Mouse (Mus musculus) stomach, embryonic 14.5 days (tissue): ENCODE measurements around the gene P2rx5. TPM values are rescaled to one million over a fixed set of nuclear protein-coding genes. Genes with fewer than 3 reads are reported as not detected.

ENCODE experiments used
- ATAC-seq: fragments of 200-750 bp; cut with Nextera tagmentation; 2 replicates; pipeline ENCODE4 v1.8.0; 2017; ENCODE audit warnings: low read depth, moderate TSS enrichment; ENCODE audit not compliant: insufficient number of reproducible peaks, insufficient read depth, low FRiP score
- H3K27ac ChIP-seq: fragments of 300-500 bp; sonication (generic); 2 replicates; pipeline ENCODE4 v1.5.1; 2014; ENCODE audit warnings: mild to moderate bottlenecking, low read length, moderate library complexity, mixed read lengths
- H3K27me3 ChIP-seq: fragments of 300-500 bp; sonication (generic); 2 replicates; pipeline ENCODE4 v1.6.1; 2014; ENCODE audit warnings: low read length, control low read depth, mixed read lengths; ENCODE audit not compliant: control insufficient read depth, insufficient read depth
- H3K36me3 ChIP-seq: fragments of 300-500 bp; sonication (generic); 2 replicates; pipeline ENCODE4 v1.6.1; 2014; ENCODE audit warnings: mild to moderate bottlenecking, control low read depth, low read length, moderate library complexity, mixed read lengths; ENCODE audit not compliant: control insufficient read depth, insufficient read depth
- H3K4me1 ChIP-seq: fragments of 300-500 bp; sonication (generic); 2 replicates; pipeline ENCODE4 v1.6.1; 2014; ENCODE audit warnings: low read length, control low read depth, mixed read lengths; ENCODE audit not compliant: control insufficient read depth, insufficient read depth
- H3K4me2 ChIP-seq: fragments of 300-500 bp; sonication (generic); replicated peaks from 2 replicates; pipeline ENCODE4 v1.6.1; 2014; ENCODE audit warnings: low read depth, low read length, control low read depth
- H3K4me3 ChIP-seq: fragments of 300-500 bp; sonication (generic); 2 replicates; pipeline ENCODE4 v1.5.1; 2014; ENCODE audit warnings: low read depth, low read length, control low read depth
- H3K9ac ChIP-seq: fragments of 300-500 bp; sonication (generic); replicated peaks from 2 replicates; pipeline ENCODE4 v1.6.1; 2014; ENCODE audit warnings: low read depth, mild to moderate bottlenecking, control low read depth, low read length, moderate library complexity, mixed read lengths
- H3K9me3 ChIP-seq: fragments of 300-500 bp; sonication (generic); 2 replicates; pipeline ENCODE4 v1.6.1; 2016; ENCODE audit warnings: low read depth, low read length, control low read depth; ENCODE audit not compliant: control insufficient read depth
- WGBS: fragments of 180-500 bp; shearing (Covaris S2); extraction: QIAGEN DNeasy Blood & Tissue Kit; methylation state at CpG from one replicate; pipeline ENCODE4 v1.1.7; 2014; 5-methylcytosine and 5-hydroxymethylcytosine counted together
- polyA plus RNA-seq: library from polyadenylated mRNA; unstranded; fragments of >200 nt; fragmentation: Nextera tagmentation; extraction: Ambion mirVana; gene quantifications from 2 replicates; pipeline ENCODE4 v1.2.1, GENCODE M21; 2014

The P2rx5 gene
- polyA plus RNA-seq, 1 experiment from 2014 or later: 0.20 TPM

GRCm38 (mm10) chr11:73137591-73138501 is 22.4 kb upstream of the P2rx5 start, which contains the start of gene Haspin:
Gene Haspin, minus strand, starts transcription at chr11:73138294.
- H3K4me2 ChIP-seq: peak within 1 kb of the TSS; percentile 72
- peak within 1 kb of the TSS; percentile 77 for H3K9ac ChIP-seq
- H3K27ac ChIP-seq: no peak within 1 kb of the TSS
- ATAC-seq: peak; percentile 93
- H3K27me3 ChIP-seq: no peaks in the 10 kb centered on the region
- no peaks in the 10 kb centered on the region for H3K9me3 ChIP-seq
- H3K4me3 ChIP-seq: peak within 1 kb of the TSS; percentile 96
- H3K36me3 ChIP-seq: no peaks in the 10 kb centered on the region; the same call in 1 of the 2 replicates
- under 1% methylated on average over 80 of the region's 84 CpGs for whole genome bisulfite sequencing
- peaks cover 22% of the 10 kb centered on the region for H3K4me1 ChIP-seq

GRCm38 (mm10) chr11:73144261-73144681 is 15.9 kb upstream of the P2rx5 start:
- no peak overlapping the region for H3K4me2 ChIP-seq

GRCm38 (mm10) chr11:73146026-73146974 is 13.9 kb upstream of the P2rx5 start:
- WGBS: 59% methylated on average over 11 of the region's 11 CpGs
- Histone ChIP-seq H3K4me3 (no peak overlapping the region), H3K36me3 (no peaks in the 10 kb centered on the region), H3K4me1 (no peaks in the 10 kb centered on the region), H3K4me2 (no peak overlapping the region), H3K9me3 (no peaks in the 10 kb centered on the region), H3K27ac (no peak overlapping the region), H3K27me3 (no peaks in the 10 kb centered on the region), H3K9ac (no peak overlapping the region)
- ATAC-seq: no peak

More at GRCm38 (mm10) chr11:73144261-73144681, 15.9 kb upstream of the P2rx5 start:
- Histone ChIP-seq H3K4me1 (no peaks in the 10 kb centered on the region), H3K27me3 (no peaks in the 10 kb centered on the region), H3K36me3 (no peaks in the 10 kb centered on the region), H3K9ac (no peak overlapping the region), H3K4me3 (no peak overlapping the region), H3K27ac (no peak overlapping the region), H3K9me3 (no peaks in the 10 kb centered on the region)
- no peak for ATAC-seq
- 79% methylated on average over 1 of the region's 1 CpGs for WGBS

GRCm38 (mm10) chr11:73146975-73147365 is 13.3 kb upstream of the P2rx5 start:
- WGBS: 67% methylated on average over 7 of the region's 7 CpGs
- no peaks in the 10 kb centered on the region for H3K9me3 ChIP-seq
- H3K4me3 ChIP-seq: no peak overlapping the region
- no peaks in the 10 kb centered on the region for H3K27me3 ChIP-seq
- no peaks in the 10 kb centered on the region for H3K36me3 ChIP-seq
- H3K9ac ChIP-seq: no peak overlapping the region
- no peak overlapping the region for H3K4me2 ChIP-seq
- H3K4me1 ChIP-seq: no peaks in the 10 kb centered on the region
- no peak for ATAC-seq
- H3K27ac ChIP-seq: no peak overlapping the region

GRCm38 (mm10) chr11:73148209-73148608 is 12.0 kb upstream of the P2rx5 start:
- no peak overlapping the region for H3K4me3 ChIP-seq
- no peaks in the 10 kb centered on the region for H3K36me3 ChIP-seq
- no peak overlapping the region for H3K27ac ChIP-seq
- H3K9me3 ChIP-seq: no peaks in the 10 kb centered on the region
- H3K27me3 ChIP-seq: no peaks in the 10 kb centered on the region
- ATAC-seq: no peak
- H3K9ac ChIP-seq: no peak overlapping the region
- WGBS: 85% methylated on average over 9 of the region's 9 CpGs
- no peak overlapping the region for H3K4me2 ChIP-seq
- H3K4me1 ChIP-seq: no peaks in the 10 kb centered on the region

- no peaks in the 10 kb centered on the region for H3K4me1 ChIP-seq
- 71% methylated on average over 6 of the region's 6 CpGs for WGBS
- no peak overlapping the region for H3K9ac ChIP-seq
- H3K36me3 ChIP-seq: no peaks in the 10 kb centered on the region
- no peak for ATAC-seq
- no peaks in the 10 kb centered on the region for H3K9me3 ChIP-seq
- H3K4me3 ChIP-seq: no peak overlapping the region
- no peak overlapping the region for H3K27ac ChIP-seq
- 0 out of 2 replicates have a peak, but pooled peaks cover 6% of the 10 kb centered on the region for H3K27me3 ChIP-seq
- H3K4me2 ChIP-seq: no peak overlapping the region
These were observed 5.2 kb upstream of the P2rx5 start for GRCm38 (mm10) chr11:73155071-73155470.

GRCm38 (mm10) chr11:73160811-73161200 is 585 bp downstream of the P2rx5 start:
- Histone ChIP-seq H3K4me2 (peak overlapping the region; percentile 84), H3K4me1 (no peaks in the 10 kb centered on the region), H3K36me3 (no peaks in the 10 kb centered on the region), H3K27ac (no peak overlapping the region), H3K27me3 (0 out of 2 replicates have a peak, but pooled peaks cover 8% of the 10 kb centered on the region), H3K9ac (0 out of 2 replicates have a peak overlapping the region, but pooled peaks have one; percentile 19), H3K4me3 (peak overlapping the region; percentile 37), H3K9me3 (no peaks in the 10 kb centered on the region)
- 0 out of 2 replicates have a peak, but pooled peaks have one; percentile 6 for ATAC-seq
- WGBS: 24% methylated on average over 6 of the region's 6 CpGs

- no peak overlapping the region for H3K4me3 ChIP-seq
- H3K4me1 ChIP-seq: peaks cover 6% of the 10 kb centered on the region; the same call in 1 of the 2 replicates
- H3K4me2 ChIP-seq: no peak overlapping the region
- H3K27ac ChIP-seq: no peak overlapping the region
- no peaks in the 10 kb centered on the region for H3K9me3 ChIP-seq
- 89% methylated on average over 4 of the region's 4 CpGs for WGBS
- H3K27me3 ChIP-seq: 0 out of 2 replicates have a peak, but pooled peaks cover 8% of the 10 kb centered on the region
- H3K36me3 ChIP-seq: no peaks in the 10 kb centered on the region
- no peak overlapping the region for H3K9ac ChIP-seq
- ATAC-seq: no peak
These were observed 1.4 kb downstream of the P2rx5 start for GRCm38 (mm10) chr11:73161616-73162015.
